Mouse (Mus musculus) brain, embryonic 14.5 days (tissue): Measurements from ENCODE around the gene Cenpm.

Experiments
- CTCF ChIP-seq: fragments of 200-500 bp; IDR thresholded peaks from 2 replicates; pipeline ENCODE4 v1.5.1; 2012; ENCODE audit warnings: inconsistent platforms, mild to moderate bottlenecking, moderate library complexity, borderline replicate concordance; ENCODE audit not compliant: insufficient read depth, insufficient read length; ENCODE audit errors: extremely low read depth
- POLR2A ChIP-seq: fragments of 200-500 bp; IDR thresholded peaks from 2 replicates; pipeline ENCODE4 v1.6.1; 2012; ENCODE audit warnings: mild to moderate bottlenecking, inconsistent platforms, borderline replicate concordance; ENCODE audit not compliant: poor library complexity, insufficient read depth, insufficient read length, severe bottlenecking; ENCODE audit errors: extremely low read depth

- TF ChIP-seq CTCF (no peak), POLR2A (no peak)
Measured at GRCm38 (mm10) chr15:82268185-82268584, 23.6 kb upstream of the Cenpm start.
